Mouse (Mus musculus) spleen, adult 18-20 months (tissue): ENCODE data around the gene Rad1.
"Not testable (repeated sequence)": the region's sequence is repeated elsewhere in the genome, so short reads cannot be mapped to it uniquely, and the experiment has no call there.

Source experiments
- DNase-seq, 2 experiments: peaks; one replicate each; pipeline ENCODE4 v3.0.0; 2022; ENCODE audit warnings: mixed read lengths in 2 of 2

The Rad1 gene

DNA sequence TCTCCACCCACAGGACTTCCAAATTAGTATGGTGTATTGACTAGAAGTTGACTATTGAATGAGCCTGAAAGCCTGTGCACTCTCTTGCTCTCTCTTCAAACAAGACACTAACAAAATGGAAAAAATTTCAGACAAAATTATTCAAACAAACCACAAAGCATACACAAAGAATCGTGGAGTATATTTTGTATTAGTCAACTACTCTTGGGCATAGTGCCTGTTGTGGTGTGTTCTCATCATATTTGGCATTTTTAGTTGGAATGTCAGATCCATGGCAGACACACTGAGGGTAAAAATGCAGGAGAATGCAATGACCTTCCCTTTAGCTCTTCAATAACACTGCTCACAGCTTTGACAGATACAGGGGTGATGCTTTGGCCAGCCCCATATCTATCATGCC lies 40.1 kb downstream of the Rad1 start:
- DNase-seq, result no peak

DNA sequence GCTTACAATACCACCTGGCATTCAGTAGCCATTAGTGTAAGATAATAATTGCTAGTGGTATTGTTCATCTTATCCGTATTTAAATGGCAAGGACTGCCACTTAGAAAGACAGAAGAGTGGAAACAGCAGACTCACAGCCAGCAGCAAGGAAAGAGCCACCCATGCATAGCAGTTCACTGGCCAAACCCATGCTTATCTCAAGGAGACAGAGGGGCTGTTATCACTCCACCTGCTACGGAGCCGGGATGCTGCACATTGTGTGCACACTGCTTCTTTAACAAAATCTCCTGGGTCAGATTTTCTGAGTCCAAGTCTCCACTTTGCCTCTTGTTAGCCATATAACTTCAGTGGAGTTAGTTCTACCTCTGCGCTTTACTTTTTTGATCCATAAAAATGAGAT lies 45.5 kb downstream of the Rad1 start:
- no peak for DNase-seq

DNA sequence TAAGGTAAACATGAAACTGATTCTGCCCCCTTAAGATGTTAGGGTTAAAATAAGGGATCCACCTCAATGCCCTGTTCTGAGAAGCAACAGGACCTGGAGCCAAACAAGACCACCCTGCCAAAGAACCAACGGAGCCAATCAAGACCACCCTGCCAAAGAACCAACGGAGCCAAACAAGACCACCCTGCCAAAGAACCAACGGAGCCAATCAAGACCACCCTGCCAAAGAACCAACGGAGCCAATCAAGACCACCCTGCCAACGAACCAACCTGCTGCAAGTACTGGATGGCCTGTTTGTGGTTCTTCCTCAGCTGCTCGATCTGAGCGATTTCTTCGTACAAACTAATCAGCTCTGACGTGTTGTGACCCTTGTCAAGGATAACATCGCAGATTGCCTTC lies 47.5 kb downstream of the Rad1 start:
- DNase-seq, result not testable (repeated sequence)

DNA sequence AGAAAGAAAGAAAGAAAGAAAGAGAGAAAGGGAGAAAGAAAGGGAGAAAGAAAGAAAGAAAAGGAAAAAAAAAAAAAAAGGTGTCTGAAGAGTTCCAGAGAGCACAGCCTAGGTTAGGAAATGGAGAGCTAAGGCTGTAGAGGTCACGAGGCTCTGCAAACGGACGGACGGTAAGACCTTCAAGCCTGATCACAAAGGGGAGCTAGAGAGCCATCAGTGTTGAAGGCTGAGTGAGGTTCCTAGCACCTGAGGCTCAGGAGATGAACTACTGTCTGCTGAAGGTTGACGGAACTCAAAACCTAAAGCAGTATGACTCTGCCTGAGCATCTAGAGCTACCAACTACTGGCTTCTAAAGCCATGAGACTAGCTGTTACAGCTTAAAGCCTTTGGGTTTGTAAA lies 48.8 kb downstream of the Rad1 start:
- DNase-seq, result no peak

DNA sequence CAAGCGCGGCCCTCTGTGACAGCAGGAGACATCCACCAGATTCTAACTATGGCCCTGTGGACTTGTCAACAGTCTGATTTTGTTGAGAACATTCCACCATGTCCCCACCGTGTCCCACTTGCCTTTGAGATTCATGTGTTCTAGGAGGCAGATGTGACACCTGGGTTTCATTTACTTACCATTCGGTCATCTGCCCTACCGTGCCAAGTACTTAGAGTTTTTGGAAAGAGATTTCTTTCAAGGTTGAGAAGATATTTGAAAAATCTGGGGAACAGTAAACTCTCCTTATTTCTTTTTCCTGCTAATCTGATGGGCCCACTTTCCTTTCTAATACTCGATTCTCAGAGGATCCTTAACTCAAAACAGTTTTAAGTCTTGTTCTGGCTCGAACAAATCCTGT lies 50.2 kb downstream of the Rad1 start:
- no peak for DNase-seq

DNA sequence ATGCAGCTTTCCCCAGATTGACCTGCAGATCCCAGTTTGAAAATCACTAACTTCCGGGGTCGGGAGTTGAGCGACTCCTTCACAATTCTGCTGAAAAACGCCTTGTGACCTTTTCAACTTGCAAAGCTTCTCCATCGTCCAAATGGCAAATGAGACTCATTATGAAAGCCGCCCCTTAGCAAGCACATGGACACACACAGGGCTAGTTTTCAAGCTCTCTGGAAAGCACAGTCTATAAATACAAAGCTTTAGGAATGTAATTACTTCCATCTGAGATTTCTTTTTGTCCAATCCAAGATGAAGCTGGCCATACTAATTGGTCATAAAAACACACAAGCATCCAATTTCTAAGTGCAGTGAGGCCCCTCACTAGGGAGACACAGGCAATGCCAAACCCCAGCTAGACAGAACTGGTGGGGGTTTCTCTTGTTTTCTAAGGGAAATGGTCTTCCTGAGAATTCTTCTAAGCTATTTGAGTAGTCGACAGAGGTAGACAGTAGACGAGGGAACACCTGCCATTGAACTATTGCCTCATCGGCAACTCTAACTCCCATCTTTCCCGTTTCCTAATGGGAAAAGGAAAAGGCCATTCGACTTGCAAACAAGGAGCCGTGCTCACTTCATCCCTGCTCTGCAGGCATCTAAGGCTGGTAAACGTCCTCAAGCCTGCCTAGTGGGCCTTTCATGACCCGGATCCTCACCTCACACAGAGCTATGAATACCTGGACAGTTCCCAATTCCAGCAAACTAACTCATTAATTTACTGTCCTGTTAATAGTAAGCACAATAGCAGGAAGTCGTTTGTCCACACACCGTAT lies 54.7 kb downstream of the Rad1 start:
- no peak for DNase-seq
